20 mouse cellular contexts compared by ENCODE assay signal in the genomic region with DNA sequence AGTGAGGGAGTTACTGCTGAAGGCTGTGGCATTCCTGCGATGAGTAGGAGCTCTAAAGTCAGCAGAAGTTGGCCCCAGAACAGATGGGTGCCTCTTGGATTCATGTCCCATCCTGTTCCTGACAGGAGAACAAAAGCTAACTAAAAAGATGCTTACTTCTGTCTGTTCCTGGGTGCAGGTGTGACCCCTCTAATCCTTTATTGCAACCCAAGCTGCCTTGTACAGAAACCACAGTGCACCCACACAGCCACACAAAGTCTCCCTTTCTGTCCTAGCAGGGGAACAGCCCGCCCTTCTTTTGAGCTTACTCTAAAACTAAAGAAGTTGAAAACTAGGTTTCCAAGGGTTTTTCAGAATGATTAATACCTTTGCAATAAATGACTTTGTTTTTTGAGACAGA.
"Had no signal": no experiment of that assay in that cellular context is flagged by ENCODE, and none has a peak within 500 bp of the region (broad histone marks: within the 10 kb centered on the region; RNA-seq: fewer than 3 reads in every experiment).

No protein-coding gene starts in this region.

- H3K4me1 ChIP-seq: liver, embryonic 12.5 days; midbrain, embryonic 10.5 days; midbrain, embryonic 12.5 days; neural tube, embryonic 15.5 days; stomach, embryonic 15.5 days had no signal

- DNase-seq: lung, adult 18-20 months; lung, embryonic 14.5 days; lung, postnatal 10 days; lung, postnatal 4 days; midbrain, embryonic 14.5 days; retina, postnatal 1 day; right cerebral cortex, adult 18-20 months; right cerebral cortex, postnatal 25 days; right cerebral cortex, postnatal 4 days; spleen, adult 18-20 months had no signal

- H3K27me3 ChIP-seq: liver, embryonic 12.5 days; midbrain, embryonic 12.5 days; neural tube, embryonic 13.5 days; neural tube, embryonic 15.5 days; stomach, embryonic 15.5 days had no signal

- H3K4me2 ChIP-seq: liver, embryonic 12.5 days; lung, embryonic 14.5 days; midbrain, embryonic 12.5 days; neural tube, embryonic 13.5 days; neural tube, embryonic 15.5 days; stomach, embryonic 15.5 days had no signal

- H3K9me3 ChIP-seq: liver, embryonic 12.5 days; midbrain, embryonic 10.5 days; midbrain, embryonic 12.5 days; neural tube, embryonic 13.5 days; neural tube, embryonic 15.5 days; stomach, embryonic 15.5 days had no signal

- ATAC-seq: liver, embryonic 12.5 days; midbrain, embryonic 16.5 days had no signal

- H3K27ac ChIP-seq: liver, embryonic 12.5 days; liver, embryonic 14.5 days; midbrain, embryonic 10.5 days; midbrain, embryonic 12.5 days; neural tube, embryonic 13.5 days; neural tube, embryonic 15.5 days; stomach, embryonic 15.5 days; stomach, postnatal 0 days had no signal

- H3K4me3 ChIP-seq: liver, embryonic 12.5 days; midbrain, embryonic 10.5 days; midbrain, embryonic 12.5 days; myocyte; neural tube, embryonic 13.5 days; neural tube, embryonic 15.5 days; stomach, embryonic 15.5 days had no signal

- H3K9ac ChIP-seq: liver, embryonic 12.5 days; liver, embryonic 14.5 days; lung, embryonic 14.5 days; midbrain, embryonic 12.5 days; neural tube, embryonic 13.5 days; neural tube, embryonic 15.5 days; stomach, embryonic 15.5 days had no signal
